Mouse (Mus musculus) CH12.LX (cell line): ENCODE measurements around the gene Hist1h2af. TPM values are rescaled to one million over a fixed set of nuclear protein-coding genes. Genes with fewer than 3 reads are reported as not detected.
"Not testable (repeated sequence)": the region's sequence is repeated elsewhere in the genome, so short reads cannot be mapped to it uniquely, and the experiment has no call there.

ENCODE experiments used
- DNase-seq: peaks from one replicate; pipeline ENCODE4 v3.0.0-alpha.2; 2013; ENCODE audit errors: extremely low read depth
- H3K27ac ChIP-seq: 2 replicates; pipeline ENCODE4 v1.5.1; 2012; ENCODE audit warnings: low read depth, mild to moderate bottlenecking, control low read depth, moderate library complexity; ENCODE audit not compliant: insufficient read depth
- H3K27me3 ChIP-seq: replicated peaks from 2 replicates; pipeline ENCODE3; 2012; ENCODE audit warnings: inconsistent platforms
- H3K36me3 ChIP-seq, 2 experiments: replicated peaks in 1 of 2; 2 replicates each; pipeline versions ENCODE3 to v1.6.1; 2012; ENCODE audit warnings: inconsistent platforms in 1 of 2, low read length in 1 of 2, mild to moderate bottlenecking in 1 of 2, mixed read lengths in 1 of 2, moderate library complexity in 1 of 2; ENCODE audit not compliant: control insufficient read depth in 1 of 2, insufficient read depth in 1 of 2
- H3K4me1 ChIP-seq, 2 experiments: 2 replicates each; pipeline ENCODE4 v1.6.1; 2012; ENCODE audit warnings: inconsistent platforms in 1 of 2, moderate library complexity in 1 of 2; ENCODE audit not compliant: insufficient read depth in 2 of 2, control insufficient read depth in 1 of 2
- H3K4me2 ChIP-seq: 2 replicates; pipeline ENCODE4 v1.6.1; 2012; ENCODE audit warnings: low read depth, mild to moderate bottlenecking, control low read depth; ENCODE audit not compliant: poor library complexity, insufficient read depth, severe bottlenecking
- H3K4me3 ChIP-seq, 3 experiments: fragments of 150-350 bp in 1 of 3; sonication (generic) in 1 of 3; replicated peaks in 1 of 3; 2 replicates each; pipeline versions ENCODE3 to v1.5.1; 2011 to 2012; ENCODE audit warnings: low read depth in 2 of 3, low read length in 2 of 3, mild to moderate bottlenecking in 2 of 3, moderate library complexity in 2 of 3, control low read depth in 1 of 3, improper control_type of control experiment in 1 of 3, inconsistent platforms in 1 of 3, mixed read lengths in 1 of 3; ENCODE audit not compliant: poor library complexity in 1 of 3
- H3K79me2 ChIP-seq: replicated peaks from 2 replicates; pipeline ENCODE4 v1.6.1; 2012; ENCODE audit warnings: mild to moderate bottlenecking, moderate library complexity; ENCODE audit not compliant: control insufficient read depth, poor library complexity, insufficient read depth, severe bottlenecking; ENCODE audit errors: extremely low read depth
- H3K9ac ChIP-seq: 2 replicates; pipeline ENCODE4 v1.6.1; 2012; ENCODE audit warnings: low read depth, mild to moderate bottlenecking, control low read depth, moderate library complexity; ENCODE audit not compliant: insufficient read depth
- H3K9me3 ChIP-seq: replicated peaks from 2 replicates; pipeline ENCODE3; 2012; ENCODE audit warnings: low read length, inconsistent platforms, mixed read lengths
- BHLHE40 ChIP-seq: IDR thresholded peaks from 2 replicates; pipeline ENCODE4 v1.6.1; 2011; ENCODE audit warnings: mild to moderate bottlenecking, low read depth, low read length, improper control_type of control experiment
- CHD1 ChIP-seq: IDR thresholded peaks from 2 replicates; pipeline ENCODE4 v1.6.1; 2012; ENCODE audit warnings: low read depth, low read length, improper control_type of control experiment, inconsistent platforms
- CHD2 ChIP-seq: IDR thresholded peaks from 2 replicates; pipeline ENCODE4 v1.6.1; 2011; ENCODE audit warnings: low read length, improper control_type of control experiment
- ELF1 ChIP-seq: IDR thresholded peaks from 2 replicates; pipeline ENCODE4 v1.6.1; 2014; ENCODE audit warnings: low read depth, mild to moderate bottlenecking, inconsistent platforms, low read length, improper control_type of control experiment
- ETS1 ChIP-seq: conservative IDR thresholded peaks from 2 replicates; pipeline ENCODE4 v1.6.1; 2012; ENCODE audit warnings: low read depth, mild to moderate bottlenecking, inconsistent platforms, low read length, improper control_type of control experiment, moderate library complexity
- HCFC1 ChIP-seq: IDR thresholded peaks from 2 replicates; pipeline ENCODE4 v1.6.1; 2012; ENCODE audit warnings: low read depth, mild to moderate bottlenecking, inconsistent platforms, low read length, improper control_type of control experiment
- IRF4 ChIP-seq: IDR thresholded peaks from 2 replicates; pipeline ENCODE4 v1.6.1; 2014; ENCODE audit warnings: low read depth, mild to moderate bottlenecking, inconsistent platforms, low read length, improper control_type of control experiment
- JUN ChIP-seq: IDR thresholded peaks from 2 replicates; pipeline ENCODE4 v1.6.1; 2011; ENCODE audit warnings: low read depth, mild to moderate bottlenecking, low read length, improper control_type of control experiment, moderate library complexity; ENCODE audit not compliant: insufficient read depth
- KAT2A ChIP-seq: IDR thresholded peaks from 2 replicates; pipeline ENCODE4 v1.6.1; 2012; ENCODE audit warnings: low read length, improper control_type of control experiment, inconsistent platforms; ENCODE audit not compliant: insufficient replicate concordance
- MAFK ChIP-seq: IDR thresholded peaks from 2 replicates; pipeline ENCODE4 v1.6.1; 2011; ENCODE audit warnings: low read length, improper control_type of control experiment; ENCODE audit not compliant: insufficient replicate concordance
- MAX ChIP-seq: IDR thresholded peaks from 2 replicates; pipeline ENCODE4 v1.6.1; 2011; ENCODE audit warnings: low read length, improper control_type of control experiment
- MAZ ChIP-seq: IDR thresholded peaks from 2 replicates; pipeline ENCODE4 v1.6.1; 2012; ENCODE audit warnings: low read depth, mild to moderate bottlenecking, inconsistent platforms, low read length, improper control_type of control experiment, moderate library complexity
- MXI1 ChIP-seq: IDR thresholded peaks from 2 replicates; pipeline ENCODE4 v1.6.1; 2011; ENCODE audit warnings: mild to moderate bottlenecking, low read depth, low read length, improper control_type of control experiment
- MYC ChIP-seq: IDR thresholded peaks from 2 replicates; pipeline ENCODE4 v1.6.1; 2011; ENCODE audit warnings: low read depth, mild to moderate bottlenecking, improper control_type of control experiment, low read length
- NELFE ChIP-seq: IDR thresholded peaks from 2 replicates; pipeline ENCODE4 v1.6.1; 2011; ENCODE audit warnings: low read depth, low read length, improper control_type of control experiment
- NRF1 ChIP-seq: IDR thresholded peaks from 2 replicates; pipeline ENCODE4 v1.6.1; 2014; ENCODE audit warnings: low read depth, mild to moderate bottlenecking, inconsistent platforms, low read length, improper control_type of control experiment, moderate library complexity
- PAX5 ChIP-seq: IDR thresholded peaks from 2 replicates; pipeline ENCODE4 v1.6.1; 2012; ENCODE audit warnings: low read length, inconsistent platforms, mixed read lengths
- POLR2A ChIP-seq: IDR thresholded peaks from 2 replicates; pipeline ENCODE4 v1.6.1; 2011; ENCODE audit warnings: low read depth, mild to moderate bottlenecking, improper control_type of control experiment, low read length
- POLR2AphosphoS2 ChIP-seq: IDR thresholded peaks from 2 replicates; pipeline ENCODE4 v1.6.1; 2011; ENCODE audit warnings: low read depth, low read length, improper control_type of control experiment
- RCOR1 ChIP-seq: conservative IDR thresholded peaks from 2 replicates; pipeline ENCODE4 v1.6.1; 2012; ENCODE audit warnings: low read depth, mild to moderate bottlenecking, inconsistent platforms, low read length, improper control_type of control experiment
- SIN3A ChIP-seq: IDR thresholded peaks from 2 replicates; pipeline ENCODE4 v1.6.1; 2012; ENCODE audit warnings: low read length, improper control_type of control experiment, inconsistent platforms
- SMC3 ChIP-seq: IDR thresholded peaks from 2 replicates; pipeline ENCODE4 v1.6.1; 2011; ENCODE audit warnings: low read depth, low read length, improper control_type of control experiment
- TBP ChIP-seq: conservative IDR thresholded peaks from 2 replicates; pipeline ENCODE4 v1.6.1; 2011; ENCODE audit warnings: low read depth, low read length, improper control_type of control experiment
- TCF12 ChIP-seq: IDR thresholded peaks from 2 replicates; pipeline ENCODE4 v1.6.1; 2014; ENCODE audit warnings: low read depth, mild to moderate bottlenecking, inconsistent platforms, low read length, improper control_type of control experiment
- UBTF ChIP-seq: IDR thresholded peaks from 2 replicates; pipeline ENCODE4 v1.6.1; 2012; ENCODE audit warnings: low read depth, mild to moderate bottlenecking, inconsistent platforms, low read length, improper control_type of control experiment, moderate library complexity
- USF2 ChIP-seq: conservative IDR thresholded peaks from 2 replicates; pipeline ENCODE4 v1.6.1; 2011; ENCODE audit warnings: low read depth, low read length, improper control_type of control experiment
- ZKSCAN1 ChIP-seq: IDR thresholded peaks from 2 replicates; pipeline ENCODE4 v1.6.1; 2012; ENCODE audit warnings: low read depth, inconsistent platforms, low read length, improper control_type of control experiment, borderline replicate concordance
- ZMIZ1 ChIP-seq: IDR thresholded peaks from 2 replicates; pipeline ENCODE4 v1.6.1; 2012; ENCODE audit warnings: low read depth, mild to moderate bottlenecking, inconsistent platforms, low read length, improper control_type of control experiment
- dilution Hi-C: fragments of 300-500 bp; cut with MboI; formaldehyde crosslinking; loops from 2 replicates; pipeline ENCODE4 v1.14.3; 2020; ENCODE audit warnings: low sequenced_read_pairs; ENCODE audit not compliant: extremely low pct_unique_long_range_greater_than_20kb, extremely low pct_ligation_motif_present
- in situ Hi-C: fragments of 300-500 bp; cut with MboI; formaldehyde crosslinking; loops from 3 replicates; pipeline ENCODE4 v1.14.3; 2019; ENCODE audit warnings: low sequenced_read_pairs, low pct_ligation_motif_present, low pct_unique_long_range_greater_than_20kb, mixed read lengths
- polyA plus RNA-seq: library from polyadenylated mRNA; unstranded; fragments of >175 nt; gene quantifications from 2 replicates; pipeline ENCODE4 v1.2.1, GENCODE M21; 2012; ENCODE audit warnings: low read depth; ENCODE audit not compliant: insufficient read length
- total RNA-seq, 2 experiments: library from RNA; depleted of rRNA; stranded (reverse); fragments of 300-350 nt in 1 of 2; fragments of >200 nt in 1 of 2; gene quantifications; 2 replicates each; pipeline ENCODE4 v1.2.3; 2012 to 2014

Hist1h2af gene
- total and polyA plus RNA-seq, 3 experiments = 57.1 to 932 (median 68.6) TPM

DNA sequence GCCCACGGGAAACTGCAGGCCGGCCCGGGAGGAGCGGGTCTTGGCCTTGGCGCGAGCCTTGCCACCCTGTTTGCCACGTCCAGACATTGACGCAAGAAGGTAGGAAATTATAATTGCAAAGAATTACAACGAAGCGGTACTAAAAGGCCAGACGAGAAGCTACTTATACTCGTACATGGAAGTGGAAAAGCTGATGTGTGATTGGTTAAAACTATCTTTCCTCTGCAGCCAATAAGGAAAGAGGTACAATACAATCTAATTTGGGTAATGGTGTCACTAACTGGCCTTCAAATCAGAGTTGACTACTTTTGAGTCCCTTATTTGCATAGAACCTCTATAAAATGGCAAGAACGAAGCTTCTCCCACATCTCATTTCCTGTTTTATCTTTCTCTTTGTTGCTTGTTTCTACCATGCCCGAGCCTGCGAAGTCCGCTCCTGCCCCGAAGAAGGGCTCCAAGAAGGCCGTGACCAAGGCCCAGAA, 37.4 kb downstream of the Hist1h2af start, which contains the start of the genes Hist1h2ae and Hist1h2bg (continued):
- TF ChIP-seq BHLHE40 = no peak
- TF ChIP-seq TCF12 = peak; percentile 96
- TF ChIP-seq ZMIZ1 = peak; percentile 97
- TF ChIP-seq MAFK = no peak
- no peak; the same call in 1 of the 2 replicates for TF ChIP-seq IRF4
- TF ChIP-seq USF2 = no peak
- no peak for TF ChIP-seq MAX
- no peak for TF ChIP-seq POLR2AphosphoS2
- no peak; the same call in 1 of the 2 replicates for TF ChIP-seq ETS1
- TF ChIP-seq SMC3 = no peak
- peak; percentile 49; the same call in 1 of the 2 replicates for TF ChIP-seq JUN
- no peak for TF ChIP-seq ZKSCAN1
- TF ChIP-seq NRF1 = no peak; the same call in 1 of the 2 replicates
- peak; percentile 65; the same call in 1 of the 2 replicates for TF ChIP-seq NELFE
- TF ChIP-seq PAX5 = no peak
- no peak for TF ChIP-seq MYC
- TF ChIP-seq ELF1 = peak; percentile 71
- TF ChIP-seq MXI1 = peak; percentile 49
- TF ChIP-seq RCOR1 = peak; percentile 52
- peak; percentile 81 for TF ChIP-seq POLR2A
- no peak for TF ChIP-seq MAZ

DNA sequence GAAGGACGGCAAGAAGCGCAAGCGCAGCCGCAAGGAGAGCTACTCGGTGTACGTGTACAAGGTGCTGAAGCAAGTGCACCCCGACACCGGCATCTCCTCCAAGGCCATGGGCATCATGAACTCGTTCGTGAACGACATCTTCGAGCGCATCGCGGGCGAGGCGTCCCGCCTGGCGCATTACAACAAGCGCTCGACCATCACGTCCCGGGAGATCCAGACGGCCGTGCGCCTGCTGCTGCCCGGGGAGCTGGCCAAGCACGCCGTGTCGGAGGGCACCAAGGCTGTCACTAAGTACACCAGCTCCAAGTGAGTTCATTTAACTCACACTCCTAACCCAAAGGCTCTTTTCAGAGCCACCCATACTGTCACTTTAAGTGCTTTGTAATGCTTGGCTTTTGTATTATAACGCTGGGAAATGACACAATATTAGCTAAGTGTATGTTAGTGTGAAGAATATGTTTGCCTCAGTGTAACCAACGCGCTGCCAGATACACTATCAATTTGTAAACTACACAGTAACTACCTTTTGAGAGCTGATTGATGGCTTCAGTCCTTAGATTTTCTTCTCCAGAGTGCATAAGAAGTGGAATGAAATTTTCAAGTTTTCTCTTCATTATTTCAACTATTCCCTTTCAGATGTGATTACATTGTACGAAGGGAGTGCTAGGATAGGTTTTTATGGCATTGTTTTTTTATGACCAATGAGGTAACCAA, 38.0 kb downstream of the Hist1h2af start:
- peak overlapping the region; percentile 67; the same call in 1 of the 2 replicates for H3K4me2 ChIP-seq
- peak; percentile 66 for DNase-seq
- H3K27ac ChIP-seq = peak overlapping the region; percentile 98
- H3K27me3 ChIP-seq, H3K9me3 ChIP-seq, H3K4me1 ChIP-seq, H3K79me2 ChIP-seq, dilution Hi-C loops, H3K36me3 ChIP-seq: not testable (repeated sequence)
- H3K9ac ChIP-seq = peak overlapping the region; percentile 91
- peak overlapping the region; percentile 34 to 66 (median 36) for H3K4me3 ChIP-seq
- peak; percentile 99 for TF ChIP-seq UBTF
- TF ChIP-seq MXI1 = peak; percentile 51; the same call in 1 of the 2 replicates
- TF ChIP-seq SIN3A = peak; percentile 66
- peak; percentile 68 for TF ChIP-seq TBP
- TF ChIP-seq MAX = peak; percentile 43; the same call in 1 of the 2 replicates
- TF ChIP-seq KAT2A = 0 out of 2 replicates have a peak, but pooled peaks have one; percentile 59
- TF ChIP-seq RCOR1 = peak; percentile 86; the same call in 1 of the 2 replicates
- TF ChIP-seq CHD1 = peak; percentile 98
- TF ChIP-seq ZMIZ1 = peak; percentile 99
- TF ChIP-seq POLR2AphosphoS2 = peak; percentile 100
- peak; percentile 52 for TF ChIP-seq HCFC1
- 0 out of 2 replicates have a peak, but pooled peaks have one; percentile 19 for TF ChIP-seq BHLHE40
- 0 out of 2 replicates have a peak, but pooled peaks have one; percentile 42 for TF ChIP-seq MAZ
- peak; percentile 17; the same call in 1 of the 2 replicates for TF ChIP-seq SMC3
- peak; percentile 92 for TF ChIP-seq POLR2A
- TF ChIP-seq MAFK = peak; percentile 20; the same call in 1 of the 2 replicates
- peak; percentile 95 for TF ChIP-seq NELFE
- peak; percentile 57 for TF ChIP-seq NRF1
- peak; percentile 60; the same call in 1 of the 2 replicates for TF ChIP-seq CHD2
- in situ Hi-C loops = loop anchor here (25.0 kb wide), 1 partner anchor 1834 kb away; the partner anchor contains the start of gene Hist1h4j
